33 mouse cellular contexts compared by ENCODE assay signal in genomic region chr2:119330795-119331194, GRCm38 (mm10). TPM values are rescaled to one million over a fixed set of nuclear protein-coding genes. Genes with fewer than 3 reads are reported as not detected.
A peak's percentile ranks its signal among the peaks of the same experiment; 100 is the strongest.
DNase-seq lines count a peak whose midpoint lies in the region; ATAC-seq and TF ChIP-seq lines count a peak whose summit lies in the region.
"Had no signal": no experiment of that assay in that cellular context is flagged by ENCODE, and none has a peak within 500 bp of the region (broad histone marks: within the 10 kb centered on the region; RNA-seq: fewer than 3 reads in every experiment).

No protein-coding gene starts in this region.

- H3K27ac ChIP-seq in heart, postnatal 0 days (ENCODE audit: low read depth), result no peak overlapping the region
- no peak overlapping the region for H3K27ac ChIP-seq in liver, embryonic 13.5 days
- H3K27ac ChIP-seq in liver, postnatal 0 days (ENCODE audit: low read depth), result no peak overlapping the region
- no peak overlapping the region for H3K27ac ChIP-seq in neural tube, embryonic 11.5 days (ENCODE audit: low read depth, low read length)
- no peak overlapping the region for H3K27ac ChIP-seq in neural tube, embryonic 15.5 days (replicated peaks)
- H3K27ac ChIP-seq: hindbrain, embryonic 10.5 days; layer of hippocampus, adult 2 months; left cerebral cortex, adult 2 months; limb, embryonic 12.5 days; neural tube, embryonic 12.5 days; stomach, postnatal 0 days had no signal

- intact Hi-C loops in heart, postnatal 14 days (cut with DNase I), result no loop called here

- ATAC-seq in heart, postnatal 0 days (ENCODE audit: insufficient read depth, low read depth), result no peak
- no peak for ATAC-seq in liver, embryonic 13.5 days (ENCODE audit: low read depth)
- ATAC-seq in liver, postnatal 0 days, result no peak
- ATAC-seq in neural tube, embryonic 11.5 days (ENCODE audit: insufficient read depth, low FRiP score, low TSS enrichment), result no peak
- no peak for ATAC-seq in neural tube, embryonic 15.5 days (ENCODE audit: low FRiP score)
- ATAC-seq: forebrain, embryonic 14.5 days; hindbrain, embryonic 16.5 days; midbrain, embryonic 16.5 days; Patski had no signal

- no peak overlapping the region for H3K9ac ChIP-seq in heart, postnatal 0 days (replicated peaks; ENCODE audit: low read depth, low read length)
- no peak overlapping the region for H3K9ac ChIP-seq in liver, embryonic 13.5 days
- H3K9ac ChIP-seq in liver, postnatal 0 days (replicated peaks), result no peak overlapping the region
- H3K9ac ChIP-seq in neural tube, embryonic 11.5 days (ENCODE audit: low read length), result no peak overlapping the region
- H3K9ac ChIP-seq in neural tube, embryonic 15.5 days (replicated peaks), result no peak overlapping the region
- H3K9ac ChIP-seq: limb, embryonic 12.5 days; neural tube, embryonic 12.5 days had no signal

- H3K9me3 ChIP-seq in heart, postnatal 0 days (replicated peaks; ENCODE audit: control insufficient read depth, low read length), result no peaks in the 10 kb centered on the region
- no peaks in the 10 kb centered on the region for H3K9me3 ChIP-seq in liver, embryonic 13.5 days (replicated peaks)
- H3K9me3 ChIP-seq in liver, postnatal 0 days (ENCODE audit: low read length), result no peaks in the 10 kb centered on the region
- H3K9me3 ChIP-seq in neural tube, embryonic 11.5 days (ENCODE audit: control insufficient read depth, low read length), result no peaks in the 10 kb centered on the region
- no peaks in the 10 kb centered on the region for H3K9me3 ChIP-seq in neural tube, embryonic 15.5 days (replicated peaks)
- H3K9me3 ChIP-seq: hindbrain, embryonic 10.5 days; limb, embryonic 12.5 days; neural tube, embryonic 12.5 days had no signal

- H3K27me3 ChIP-seq in heart, postnatal 0 days (ENCODE audit: control insufficient read depth, insufficient read depth, low read length), result peaks cover 48% of the 10 kb centered on the region
- peaks cover 88% of the 10 kb centered on the region for H3K27me3 ChIP-seq in liver, embryonic 13.5 days
- H3K27me3 ChIP-seq in liver, postnatal 0 days (ENCODE audit: insufficient read depth, low read length), result peaks cover 39% of the 10 kb centered on the region
- peaks cover 58% of the 10 kb centered on the region for H3K27me3 ChIP-seq in neural tube, embryonic 11.5 days (ENCODE audit: control insufficient read depth, insufficient read depth, low read length)
- peaks cover 66% of the 10 kb centered on the region for H3K27me3 ChIP-seq in neural tube, embryonic 15.5 days (replicated peaks)

- 0 out of 2 replicates have a peak, but pooled peaks cover 3% of the 10 kb centered on the region for H3K4me1 ChIP-seq in heart, postnatal 0 days (ENCODE audit: control insufficient read depth, insufficient read depth)
- H3K4me1 ChIP-seq in liver, embryonic 13.5 days (replicated peaks), result peaks cover 23% of the 10 kb centered on the region
- H3K4me1 ChIP-seq in liver, postnatal 0 days (ENCODE audit: insufficient read depth), result peaks cover 14% of the 10 kb centered on the region
- no peaks in the 10 kb centered on the region; the same call in none of the 2 replicates for H3K4me1 ChIP-seq in neural tube, embryonic 11.5 days (ENCODE audit: control insufficient read depth, insufficient read depth, low read length)
- peaks cover 33% of the 10 kb centered on the region for H3K4me1 ChIP-seq in neural tube, embryonic 15.5 days

- H3K36me3 ChIP-seq in heart, postnatal 0 days (replicated peaks; ENCODE audit: control insufficient read depth, insufficient read depth, low read length), result peaks cover 9% of the 10 kb centered on the region
- H3K36me3 ChIP-seq in liver, embryonic 13.5 days, result no peaks in the 10 kb centered on the region
- no peaks in the 10 kb centered on the region for H3K36me3 ChIP-seq in liver, postnatal 0 days (replicated peaks; ENCODE audit: insufficient read depth, low read length)
- H3K36me3 ChIP-seq in neural tube, embryonic 11.5 days (ENCODE audit: control insufficient read depth, insufficient read depth, low read length), result no peaks in the 10 kb centered on the region
- no peaks in the 10 kb centered on the region for H3K36me3 ChIP-seq in neural tube, embryonic 15.5 days
- H3K36me3 ChIP-seq: hindbrain, embryonic 10.5 days; limb, embryonic 12.5 days; neural tube, embryonic 12.5 days had no signal

- H3K4me2 ChIP-seq in heart, postnatal 0 days (ENCODE audit: low read depth, low read length), result peak overlapping the region; percentile 24
- 0 out of 2 replicates have a peak overlapping the region, but pooled peaks have one; percentile 4 for H3K4me2 ChIP-seq in liver, embryonic 13.5 days
- no peak overlapping the region for H3K4me2 ChIP-seq in liver, postnatal 0 days (ENCODE audit: low read depth, low read length)
- no peak overlapping the region for H3K4me2 ChIP-seq in neural tube, embryonic 11.5 days (ENCODE audit: low read depth)
- H3K4me2 ChIP-seq in neural tube, embryonic 15.5 days, result no peak overlapping the region; the same call in 1 of the 2 replicates
- H3K4me2 ChIP-seq: limb, embryonic 12.5 days; midbrain, embryonic 11.5 days; neural tube, embryonic 12.5 days had no signal

- peak; percentile 87 for DNase-seq in heart, adult 11 months
- no peak for DNase-seq in heart, adult 9 months (ENCODE audit: low spot score in 2 of 2)
- DNase-seq in heart, postnatal 0 days (ENCODE audit: low spot score), result no peak
- no peak for DNase-seq in heart, postnatal 14 days
- DNase-seq in liver, embryonic 13.5 days, result no peak
- DNase-seq in liver, postnatal 0 days, result no peak
- peak; percentile 2 for DNase-seq in neural tube, embryonic 11.5 days (ENCODE audit: low spot score)
- DNase-seq: adrenal gland, postnatal 10 days; cerebellum, adult 11 months; cerebellum, adult 9-10 months; cerebellum, postnatal 36 days; kidney, adult 18-20 months; kidney, postnatal 36 days; lung, postnatal 14 days; right cerebral cortex, postnatal 4 days; thymus, adult 18-20 months; thymus, postnatal 25 days had no signal

- no peak for TF ChIP-seq CTCF in heart, postnatal 0 days (IDR thresholded peaks at IDR 0.05; ENCODE audit: low read depth)
- TF ChIP-seq CTCF in liver, postnatal 0 days (IDR thresholded peaks at IDR 0.05; ENCODE audit: low read depth), result no peak

- no peak for TF ChIP-seq EP300 in heart, postnatal 0 days (IDR thresholded peaks at IDR 0.05; ENCODE audit: low read depth)
- TF ChIP-seq EP300 in liver, postnatal 0 days (IDR thresholded peaks at IDR 0.05; ENCODE audit: low read depth), result no peak

- no peak overlapping the region for H3K4me3 ChIP-seq in heart, postnatal 0 days (ENCODE audit: low read depth, low read length)
- H3K4me3 ChIP-seq in liver, embryonic 13.5 days (replicated peaks), result no peak overlapping the region
- H3K4me3 ChIP-seq in liver, postnatal 0 days (ENCODE audit: low read depth, low read length), result no peak overlapping the region
- H3K4me3 ChIP-seq in neural tube, embryonic 11.5 days (ENCODE audit: low read depth, low read length), result no peak overlapping the region
- H3K4me3 ChIP-seq in neural tube, embryonic 15.5 days (replicated peaks), result no peak overlapping the region
- H3K4me3 ChIP-seq: hindbrain, embryonic 10.5 days; layer of hippocampus, adult 2 months; left cerebral cortex, adult 2 months; limb, embryonic 12.5 days; neural tube, embryonic 12.5 days had no signal

- WGBS in heart, postnatal 0 days, result 88% methylated on average over 8 of the region's 8 CpGs
- WGBS in liver, embryonic 13.5 days (ENCODE audit: insufficient replicate concordance), result 83% methylated on average over 8 of the region's 8 CpGs
- WGBS in liver, postnatal 0 days (ENCODE audit: insufficient replicate concordance), result 85% methylated on average over 8 of the region's 8 CpGs
- 89% methylated on average over 8 of the region's 8 CpGs for WGBS in neural tube, embryonic 11.5 days
- WGBS in neural tube, embryonic 15.5 days, result 91% methylated on average over 8 of the region's 8 CpGs

RNA-seq across cellular contexts. Expression of gene Dll4, which starts 5.2 kb away (rescaled TPM):
- 5.0 and 6.6 TPM in 2 replicates for total RNA-seq in heart, postnatal 0 days (2014; rRNA removed; ENCODE audit: low replicate concordance)
- polyA plus RNA-seq in heart, postnatal 0 days (2015; fragmentation: Nextera tagmentation; extraction: Ambion mirVana), result 5.7 and 6.2 TPM in 2 replicates
- total RNA-seq in heart, postnatal 14 days (2021), result 10 to 100 TPM; 19.5 to 22.3 TPM
- 1.7 and 1.9 TPM in 2 replicates for polyA plus RNA-seq in liver, embryonic 13.5 days (2015; fragmentation: Nextera tagmentation; extraction: Ambion mirVana)
- polyA plus RNA-seq in liver, postnatal 0 days (2015; fragmentation: Nextera tagmentation; extraction: Ambion mirVana), result 1.8 and 1.9 TPM in 2 replicates
- 3.1 and 3.8 TPM in 2 replicates for polyA plus RNA-seq in neural tube, embryonic 11.5 days (2014; fragmentation: Nextera tagmentation; extraction: Ambion mirVana)
- 3.9 and 10.4 TPM in 2 replicates for polyA plus RNA-seq in neural tube, embryonic 15.5 days (2015; fragmentation: Nextera tagmentation; extraction: Ambion mirVana)
- total RNA-seq: MEL had no signal

RNA-seq across cellular contexts. Expression of gene Chac1, which starts 20.2 kb away (rescaled TPM):
- total RNA-seq in heart, postnatal 0 days (2014; rRNA removed; ENCODE audit: low replicate concordance), result 0.11 and 0.27 TPM in 2 replicates
- 0.30 and 0.52 TPM in 2 replicates for polyA plus RNA-seq in heart, postnatal 0 days (2015; fragmentation: Nextera tagmentation; extraction: Ambion mirVana)
- 10 to 100 TPM; 12.8 to 13.0 TPM for total RNA-seq in heart, postnatal 14 days (2021)
- polyA plus RNA-seq in liver, embryonic 13.5 days (2015; fragmentation: Nextera tagmentation; extraction: Ambion mirVana), result 1.0 and 2.0 TPM in 2 replicates
- 0.35 and 0.36 TPM in 2 replicates for polyA plus RNA-seq in liver, postnatal 0 days (2015; fragmentation: Nextera tagmentation; extraction: Ambion mirVana)
- polyA plus RNA-seq in neural tube, embryonic 11.5 days (2014; fragmentation: Nextera tagmentation; extraction: Ambion mirVana), result 0.95 and 1.3 TPM in 2 replicates
- polyA plus RNA-seq in neural tube, embryonic 15.5 days (2015; fragmentation: Nextera tagmentation; extraction: Ambion mirVana), result 11.3 and 12.1 TPM in 2 replicates

RNA-seq across cellular contexts. Expression of gene Vps18, which starts 42.3 kb away (rescaled TPM):
- total RNA-seq in heart, postnatal 0 days (2014; rRNA removed; ENCODE audit: low replicate concordance), result 14.3 and 16.2 TPM in 2 replicates
- polyA plus RNA-seq in heart, postnatal 0 days (2015; fragmentation: Nextera tagmentation; extraction: Ambion mirVana), result 8.0 and 8.3 TPM in 2 replicates
- 10 to 100 TPM; 12.8 to 13.3 TPM for total RNA-seq in heart, postnatal 14 days (2021)
- polyA plus RNA-seq in liver, embryonic 13.5 days (2015; fragmentation: Nextera tagmentation; extraction: Ambion mirVana), result 6.5 and 6.6 TPM in 2 replicates
- 4.7 TPM in 2 replicates for polyA plus RNA-seq in liver, postnatal 0 days (2015; fragmentation: Nextera tagmentation; extraction: Ambion mirVana)
- polyA plus RNA-seq in neural tube, embryonic 11.5 days (2014; fragmentation: Nextera tagmentation; extraction: Ambion mirVana), result 17.4 and 17.8 TPM in 2 replicates
- 23.7 and 23.8 TPM in 2 replicates for polyA plus RNA-seq in neural tube, embryonic 15.5 days (2015; fragmentation: Nextera tagmentation; extraction: Ambion mirVana)

RNA-seq across cellular contexts. Expression of gene Rhov, which starts 59.7 kb away (rescaled TPM):
- total RNA-seq in heart, postnatal 0 days (2014; rRNA removed; ENCODE audit: low replicate concordance), result 3.4 TPM in 1 of 2 replicates, not detected in the other
- 0.19 TPM in 1 of 2 replicates, not detected in the other for polyA plus RNA-seq in heart, postnatal 0 days (2015; fragmentation: Nextera tagmentation; extraction: Ambion mirVana)
- total RNA-seq in heart, postnatal 14 days (2021), result not detected
- 0.08 and 0.16 TPM in 2 replicates for polyA plus RNA-seq in liver, embryonic 13.5 days (2015; fragmentation: Nextera tagmentation; extraction: Ambion mirVana)
- not detected in 2 replicates for polyA plus RNA-seq in liver, postnatal 0 days (2015; fragmentation: Nextera tagmentation; extraction: Ambion mirVana)
- 2.3 and 2.4 TPM in 2 replicates for polyA plus RNA-seq in neural tube, embryonic 11.5 days (2014; fragmentation: Nextera tagmentation; extraction: Ambion mirVana)
- 39.5 and 46.6 TPM in 2 replicates for polyA plus RNA-seq in neural tube, embryonic 15.5 days (2015; fragmentation: Nextera tagmentation; extraction: Ambion mirVana)
- total RNA-seq: gastrocnemius, adult 18-20 months; liver, adult 2 months; MEL had no signal
- polyA plus RNA-seq: heart, embryonic 11.5 days; liver, adult 2 months had no signal

Comparison
In these comparisons a context has a peak if more than half of its experiments do, and no peak if none do; other contexts are left out.
1. DNase-seq: peak in heart, adult 11 months (single experiment) and neural tube, embryonic 11.5 days (single experiment); none in heart, adult 9 months (0 of 2), heart, postnatal 0 days (single experiment), heart, postnatal 14 days (0 of 2), liver, embryonic 13.5 days (single experiment) and liver, postnatal 0 days (single experiment).
2. H3K4me2 ChIP-seq: peak in heart, postnatal 0 days (single experiment) and liver, embryonic 13.5 days (single experiment); none in liver, postnatal 0 days (single experiment), neural tube, embryonic 11.5 days (single experiment) and neural tube, embryonic 15.5 days (single experiment).